Mouse (Mus musculus) liver, adult 2 months (tissue): ENCODE measurements around the gene Cstf3. TPM values are rescaled to one million over a fixed set of nuclear protein-coding genes. Genes with fewer than 3 reads are reported as not detected.

Experiments
- DNase-seq: peaks from one replicate; pipeline ENCODE4 v3.0.0-alpha.2; 2011; ENCODE audit warnings: low read depth, low spot score; ENCODE audit errors: extremely low read depth
- H3K27ac ChIP-seq: fragments of 200-500 bp; replicated peaks from 2 replicates; pipeline ENCODE4 v1.5.1; 2012; ENCODE audit warnings: low read depth, mild to moderate bottlenecking, control low read depth, inconsistent platforms, low read length; ENCODE audit not compliant: insufficient read depth
- H3K27me3 ChIP-seq: fragments of 200-500 bp; 2 replicates; pipeline ENCODE4 v1.6.1; 2012; ENCODE audit warnings: mild to moderate bottlenecking, moderate library complexity, low read length, inconsistent platforms; ENCODE audit not compliant: control insufficient read depth, insufficient read depth
- H3K36me3 ChIP-seq: fragments of 200-500 bp; 2 replicates; pipeline ENCODE4 v1.6.1; 2012; ENCODE audit warnings: low read length, inconsistent platforms; ENCODE audit not compliant: control insufficient read depth, insufficient read depth
- H3K4me1 ChIP-seq: fragments of 200-500 bp; 2 replicates; pipeline ENCODE4 v1.6.1; 2011; ENCODE audit warnings: low read length; ENCODE audit not compliant: control insufficient read depth, insufficient read depth
- H3K4me3 ChIP-seq: fragments of 200-500 bp; 2 replicates; pipeline ENCODE4 v1.5.1; 2011; ENCODE audit warnings: low read depth, mild to moderate bottlenecking, control low read depth, low read length, moderate library complexity; ENCODE audit not compliant: insufficient read depth
- H3K79me2 ChIP-seq: fragments of 200-500 bp; 2 replicates; pipeline ENCODE4 v1.6.1; 2012; ENCODE audit warnings: inconsistent platforms, mild to moderate bottlenecking, low read length, moderate library complexity; ENCODE audit not compliant: control insufficient read depth, insufficient read depth
- H3K9ac ChIP-seq: fragments of 200-500 bp; 2 replicates; pipeline ENCODE4 v1.6.1; 2012; ENCODE audit warnings: low read depth, mild to moderate bottlenecking, control low read depth, inconsistent platforms, low read length
- CTCF ChIP-seq: fragments of 200-500 bp; IDR thresholded peaks from 2 replicates; pipeline ENCODE4 v1.5.1; 2011; ENCODE audit warnings: low read depth, low read length, control low read depth
- POLR2A ChIP-seq: fragments of 200-500 bp; IDR thresholded peaks from 2 replicates; pipeline ENCODE4 v1.6.1; 2011; ENCODE audit warnings: low read length, control low read depth; ENCODE audit not compliant: insufficient read depth; ENCODE audit errors: extremely low read depth
- WGBS: fragments of 180-500 bp; shearing (Covaris S2); methylation state at CpG from one replicate; pipeline ENCODE4 v1.1.7; 2018; 5-methylcytosine and 5-hydroxymethylcytosine counted together
- polyA plus RNA-seq: library from polyadenylated mRNA; depleted of rRNA; stranded (reverse); fragments of >200 nt; gene quantifications from 2 replicates; pipeline ENCODE4 v1.2.3, GENCODE M21; 2012
- total RNA-seq: library from RNA; depleted of rRNA; stranded (reverse); fragments of >200 nt; gene quantifications from 2 replicates; pipeline ENCODE4 v1.2.3, GENCODE M21; 2014

Gene Cstf3
- total and polyA plus RNA-seq, 2 experiments = 5.1 to 11.8 TPM

DNA sequence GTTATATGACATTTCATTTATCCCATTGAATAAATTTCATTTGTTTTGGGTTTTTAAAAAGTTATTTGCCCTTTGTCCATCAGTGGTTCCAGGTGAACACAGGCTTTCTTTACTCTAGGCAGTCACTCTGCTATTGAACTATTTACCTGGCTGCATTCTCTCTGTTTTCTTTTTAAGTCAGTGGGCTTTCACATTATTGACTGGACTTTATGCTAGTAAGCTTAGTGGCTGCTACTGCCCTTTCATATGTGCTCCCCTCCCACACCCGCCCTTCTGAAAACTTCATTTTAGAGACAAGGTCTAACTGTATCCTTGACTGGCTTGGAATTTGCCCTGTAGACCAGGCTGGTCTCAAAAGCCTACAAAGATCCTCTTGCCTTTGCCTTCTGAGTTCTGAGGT lies 15.2 kb downstream of the Cstf3 start:
- no peak overlapping the region for H3K4me3 ChIP-seq
- peaks cover 16% of the 10 kb centered on the region for H3K4me1 ChIP-seq
- TF ChIP-seq POLR2A (no peak), CTCF (no peak)
- 44% methylated on average over 1 of the region's 1 CpGs for WGBS
- H3K27ac ChIP-seq = peak overlapping the region; percentile 74
- DNase-seq = peak; percentile 65
- H3K9ac ChIP-seq = no peak overlapping the region
- no peaks in the 10 kb centered on the region for H3K27me3 ChIP-seq
- H3K36me3 ChIP-seq = peaks cover 6% of the 10 kb centered on the region
- H3K79me2 ChIP-seq = peaks cover 6% of the 10 kb centered on the region; the same call in 1 of the 2 replicates

DNA sequence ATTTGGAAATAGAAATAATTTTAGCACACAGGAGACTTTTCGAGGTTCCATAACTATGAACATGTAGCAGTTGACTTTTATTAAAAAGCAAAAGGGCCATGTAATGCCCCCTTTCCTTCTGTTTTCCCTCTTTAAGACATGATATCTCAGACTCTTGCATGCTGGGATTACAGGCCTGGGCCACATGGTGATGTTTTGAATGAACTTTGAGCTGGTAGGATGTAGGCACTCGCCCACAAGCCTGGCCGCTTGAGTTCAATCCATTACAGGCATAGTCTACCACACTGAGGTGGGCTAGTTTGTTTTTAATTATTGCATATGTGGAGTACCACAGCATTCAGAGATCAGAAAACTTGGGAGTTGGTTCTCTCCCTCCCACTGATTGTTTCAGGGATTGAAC lies 24.5 kb downstream of the Cstf3 start:
- Histone ChIP-seq H3K4me1 (peaks cover 9% of the 10 kb centered on the region; the same call in 1 of the 2 replicates), H3K4me3 (no peak overlapping the region), H3K79me2 (no peaks in the 10 kb centered on the region; the same call in 1 of the 2 replicates), H3K9ac (no peak overlapping the region), H3K27ac (peak overlapping the region; percentile 76), H3K36me3 (peaks cover 6% of the 10 kb centered on the region; the same call in 1 of the 2 replicates), H3K27me3 (no peaks in the 10 kb centered on the region)
- TF ChIP-seq POLR2A (no peak), CTCF (no peak)
- 29% methylated on average over 3 of the region's 3 CpGs for WGBS
- DNase-seq = peak; percentile 58

DNA sequence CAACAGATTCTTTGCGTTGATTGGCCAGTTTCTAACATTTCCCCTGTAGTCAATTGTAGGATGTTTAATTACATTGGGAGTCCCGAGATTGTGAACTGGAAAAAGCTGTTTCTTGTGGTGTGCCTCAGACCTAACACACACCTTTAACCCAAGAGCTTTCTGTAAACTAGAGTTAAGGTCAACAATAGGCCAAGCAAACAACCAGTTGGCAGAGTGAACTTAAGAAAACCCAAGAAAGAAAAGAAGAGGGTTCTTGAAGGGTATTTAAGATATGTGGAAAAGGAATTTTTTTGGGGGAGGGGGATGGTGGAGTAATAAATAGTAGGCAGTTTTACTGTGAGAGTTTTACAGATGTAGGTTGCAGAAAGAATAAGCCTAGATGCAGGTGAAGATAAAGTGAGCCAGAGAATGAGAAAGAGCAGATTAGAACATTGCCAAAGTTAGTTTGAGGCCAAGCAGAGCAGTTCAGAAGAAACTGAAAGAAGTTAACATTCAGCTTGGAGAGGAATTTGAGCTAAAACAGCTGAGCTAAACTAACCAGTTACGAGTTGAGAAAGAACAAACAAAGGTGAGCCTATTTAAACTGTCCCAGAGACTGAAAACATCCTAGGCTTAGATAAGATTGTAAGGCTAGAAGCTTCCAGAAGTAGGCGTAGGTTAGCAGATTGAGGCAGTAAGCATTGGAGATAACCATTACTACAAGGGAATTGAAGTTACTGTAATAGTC lies 25.8 kb downstream of the Cstf3 start:
- Histone ChIP-seq H3K27ac (no peak overlapping the region), H3K9ac (no peak overlapping the region), H3K4me3 (no peak overlapping the region), H3K79me2 (no peaks in the 10 kb centered on the region), H3K36me3 (peaks cover 4% of the 10 kb centered on the region; the same call in 1 of the 2 replicates), H3K27me3 (no peaks in the 10 kb centered on the region), H3K4me1 (peaks cover 9% of the 10 kb centered on the region; the same call in 1 of the 2 replicates)
- DNase-seq = peak; percentile 91
- 35% methylated on average over 4 of the region's 4 CpGs for WGBS
- TF ChIP-seq POLR2A (no peak), CTCF (no peak)

DNA sequence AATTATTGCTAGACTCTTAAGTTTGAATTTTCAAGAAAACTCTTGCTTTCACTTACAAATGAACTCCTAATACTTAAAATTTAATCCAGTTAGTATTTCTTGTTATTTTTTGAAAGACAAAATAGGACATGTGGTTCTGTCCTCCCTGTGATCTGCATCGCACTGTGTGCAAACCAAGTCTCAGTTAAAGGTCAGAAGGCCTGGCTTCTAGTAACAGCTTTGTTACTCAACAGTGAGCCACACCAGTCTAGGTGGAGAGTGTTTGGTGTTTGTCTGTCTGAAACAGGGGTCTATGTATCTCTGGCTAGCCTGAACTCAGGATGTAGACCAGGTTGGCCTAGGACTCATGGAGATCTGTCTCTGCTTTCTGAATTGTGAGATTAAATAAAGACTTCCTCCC lies 68.3 kb downstream of the Cstf3 start:
- 22% methylated on average over 1 of the region's 1 CpGs for WGBS
- Histone ChIP-seq H3K27me3 (no peaks in the 10 kb centered on the region), H3K27ac (no peak overlapping the region), H3K9ac (no peak overlapping the region), H3K79me2 (no peaks in the 10 kb centered on the region), H3K4me3 (no peak overlapping the region), H3K4me1 (peaks cover 8% of the 10 kb centered on the region), H3K36me3 (peaks cover 27% of the 10 kb centered on the region)
- DNase-seq = peak; percentile 53
- no peak for TF ChIP-seq CTCF
- TF ChIP-seq POLR2A = no peak

DNA sequence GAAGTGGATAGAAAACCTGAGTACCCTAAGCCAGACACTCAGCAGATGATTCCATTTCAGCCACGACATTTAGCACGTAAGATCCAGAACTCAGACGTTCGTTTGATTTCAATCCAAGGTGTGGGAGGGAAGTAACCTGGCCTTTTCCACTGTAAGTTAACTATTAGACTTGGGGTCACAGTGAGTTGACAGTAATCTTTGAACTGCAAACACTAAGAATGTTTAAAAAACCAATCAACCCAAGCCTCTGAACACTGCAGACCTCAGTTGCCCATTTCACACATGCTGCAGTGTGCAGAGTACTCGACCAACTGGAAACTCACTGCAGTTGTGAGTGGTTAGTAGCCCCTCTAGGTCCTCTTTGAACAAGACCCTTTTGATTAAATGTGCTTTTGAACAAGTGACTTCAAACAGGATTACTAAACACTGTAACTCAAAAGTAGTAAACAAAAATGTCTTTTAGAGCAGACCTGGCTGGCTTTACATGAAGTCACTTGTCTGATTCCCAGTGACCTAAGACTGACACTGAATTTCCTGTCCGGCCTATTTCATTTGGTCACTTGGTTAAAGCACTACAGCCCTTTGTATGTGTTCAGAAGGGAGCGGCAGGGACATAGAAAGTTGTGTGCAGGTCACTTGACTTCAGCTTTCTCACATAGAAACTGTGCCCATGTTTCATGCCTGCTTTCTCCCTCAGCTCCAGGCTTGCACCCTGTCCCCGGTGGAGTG lies 73.2 kb downstream of the Cstf3 start:
- peak; percentile 97 for DNase-seq
- 27% methylated on average over 8 of the region's 8 CpGs for WGBS
- Histone ChIP-seq H3K27me3 (no peaks in the 10 kb centered on the region), H3K9ac (peak overlapping the region; percentile 42; the same call in 1 of the 2 replicates), H3K4me3 (no peak overlapping the region), H3K79me2 (no peaks in the 10 kb centered on the region), H3K36me3 (peaks cover 14% of the 10 kb centered on the region; the same call in 1 of the 2 replicates), H3K4me1 (peaks cover 16% of the 10 kb centered on the region), H3K27ac (peak overlapping the region; percentile 82)
- TF ChIP-seq POLR2A (no peak), CTCF (no peak)
